Mouse (Mus musculus) midbrain, postnatal 0 days (tissue): ENCODE data around the gene Bcl7a. TPM values are rescaled to one million over a fixed set of nuclear protein-coding genes. Genes with fewer than 3 reads are reported as not detected.

ENCODE experiments used
- ATAC-seq: fragments of 200-750 bp; cut with Nextera tagmentation; 2 replicates; pipeline ENCODE4 v1.8.0; 2017; ENCODE audit warnings: moderate number of reproducible peaks, mild to moderate bottlenecking, moderate TSS enrichment, moderate library complexity; ENCODE audit not compliant: low FRiP score
- DNase-seq: peaks from one replicate; pipeline ENCODE4 v3.0.0-alpha.2; 2015; ENCODE audit warnings: low spot score
- H3K27ac ChIP-seq: fragments of 300-500 bp; sonication (generic); 2 replicates; pipeline ENCODE4 v1.5.1; 2014; ENCODE audit warnings: low read depth, mild to moderate bottlenecking, low read length, mixed read lengths
- H3K27me3 ChIP-seq: fragments of 300-500 bp; sonication (generic); 2 replicates; pipeline ENCODE4 v1.6.1; 2014; ENCODE audit warnings: low read length, control low read depth, mixed read lengths; ENCODE audit not compliant: insufficient read depth
- H3K36me3 ChIP-seq: fragments of 300-500 bp; sonication (generic); 2 replicates; pipeline ENCODE4 v1.6.1; 2014; ENCODE audit warnings: low read length, control low read depth, mixed read lengths; ENCODE audit not compliant: insufficient read depth
- H3K4me1 ChIP-seq: fragments of 300-500 bp; sonication (generic); 2 replicates; pipeline ENCODE4 v1.6.1; 2014; ENCODE audit warnings: mild to moderate bottlenecking, control low read depth, antibody characterized with exemption, low read length, mixed read lengths; ENCODE audit not compliant: insufficient read depth
- H3K4me2 ChIP-seq: fragments of 300-500 bp; sonication (generic); 2 replicates; pipeline ENCODE4 v1.6.1; 2014; ENCODE audit warnings: low read depth, mild to moderate bottlenecking, low read length, mixed read lengths; ENCODE audit not compliant: poor library complexity, severe bottlenecking
- H3K4me3 ChIP-seq: fragments of 300-500 bp; sonication (generic); 2 replicates; pipeline ENCODE4 v1.5.1; 2014; ENCODE audit warnings: low read depth, mild to moderate bottlenecking, low read length, moderate library complexity
- H3K9ac ChIP-seq: fragments of 300-500 bp; sonication (generic); replicated peaks from 2 replicates; pipeline ENCODE4 v1.6.1; 2014; ENCODE audit warnings: mild to moderate bottlenecking, low read length, moderate library complexity, mixed read lengths; ENCODE audit not compliant: poor library complexity, severe bottlenecking
- H3K9me3 ChIP-seq: fragments of 300-500 bp; sonication (generic); 2 replicates; pipeline ENCODE4 v1.6.1; 2016; ENCODE audit warnings: low read length, control low read depth
- CTCF ChIP-seq: IDR thresholded peaks from 2 replicates; pipeline ENCODE4 v1.5.1; 2016; ENCODE audit warnings: antibody characterized with exemption, mild to moderate bottlenecking
- WGBS: fragments of 180-500 bp; shearing (Covaris S2); extraction: QIAGEN DNeasy Blood & Tissue Kit; methylation state at CpG from one replicate; pipeline ENCODE4 v1.1.7; 2014; 5-methylcytosine and 5-hydroxymethylcytosine counted together
- polyA plus RNA-seq: library from polyadenylated mRNA; unstranded; fragments of >200 nt; fragmentation: Nextera tagmentation; extraction: Ambion mirVana; gene quantifications from 2 replicates; pipeline ENCODE4 v1.2.1, GENCODE M21; 2015
- total RNA-seq: library from RNA; depleted of rRNA; stranded (reverse); fragments of >200 nt; gene quantifications from 2 replicates; pipeline ENCODE4 v1.2.3, GENCODE M21; 2014

The Bcl7a gene
- total and polyA plus RNA-seq, 2 experiments from 2014 or later, result 21.6 to 40.7 TPM

GRCm38 (mm10) chr5:123368869-123369488 is 25.3 kb downstream of the Bcl7a start:
- ATAC-seq (no peak), DNase-seq (peak; percentile 77)
- H3K36me3 ChIP-seq, result peaks cover 30% of the 10 kb centered on the region
- no peak overlapping the region for H3K27ac ChIP-seq
- no peaks in the 10 kb centered on the region for H3K9me3 ChIP-seq
- TF ChIP-seq CTCF, result peak; percentile 96
- whole genome bisulfite sequencing, result 79% methylated on average over 13 of the region's 13 CpGs
- no peak overlapping the region for H3K9ac ChIP-seq
- H3K4me2 ChIP-seq, result no peak overlapping the region
- H3K4me3 ChIP-seq, result no peak overlapping the region
- no peaks in the 10 kb centered on the region for H3K27me3 ChIP-seq
- H3K4me1 ChIP-seq, result no peaks in the 10 kb centered on the region

- WGBS, result 89% methylated on average over 5 of the region's 5 CpGs
- H3K4me3 ChIP-seq, result no peak overlapping the region
- no peak overlapping the region for H3K9ac ChIP-seq
- DNase-seq, result no peak
- TF ChIP-seq CTCF, result no peak
- H3K4me2 ChIP-seq, result no peak overlapping the region
- H3K4me1 ChIP-seq, result no peaks in the 10 kb centered on the region
- H3K27ac ChIP-seq, result no peak overlapping the region
- no peaks in the 10 kb centered on the region for H3K27me3 ChIP-seq
- H3K9me3 ChIP-seq, result no peaks in the 10 kb centered on the region
- H3K36me3 ChIP-seq, result peaks cover 26% of the 10 kb centered on the region
- no peak for ATAC-seq
These were observed 26.4 kb downstream of the Bcl7a start for GRCm38 (mm10) chr5:123370049-123370448.

GRCm38 (mm10) chr5:123375262-123375661 is 31.6 kb downstream of the Bcl7a start:
- no peak for TF ChIP-seq CTCF
- ATAC-seq (no peak), DNase-seq (no peak)
- Histone ChIP-seq H3K36me3 (peaks cover 20% of the 10 kb centered on the region), H3K4me1 (no peaks in the 10 kb centered on the region), H3K27ac (no peak overlapping the region), H3K9me3 (no peaks in the 10 kb centered on the region), H3K27me3 (no peaks in the 10 kb centered on the region), H3K4me2 (no peak overlapping the region), H3K4me3 (no peak overlapping the region), H3K9ac (no peak overlapping the region)
- WGBS, result 94% methylated on average over 10 of the region's 10 CpGs

- no peak overlapping the region for H3K4me2 ChIP-seq
- no peak for TF ChIP-seq CTCF
- no peaks in the 10 kb centered on the region for H3K27me3 ChIP-seq
- no peak overlapping the region for H3K9ac ChIP-seq
- no peak overlapping the region for H3K27ac ChIP-seq
- no peak overlapping the region for H3K4me3 ChIP-seq
- WGBS, result 87% methylated on average over 6 of the region's 6 CpGs
- no peaks in the 10 kb centered on the region for H3K9me3 ChIP-seq
- peaks cover 19% of the 10 kb centered on the region for H3K36me3 ChIP-seq
- DNase-seq (no peak), ATAC-seq (no peak)
- no peaks in the 10 kb centered on the region for H3K4me1 ChIP-seq
These were observed 32.3 kb downstream of the Bcl7a start for GRCm38 (mm10) chr5:123375793-123376452.

- no peak for ATAC-seq
- Histone ChIP-seq H3K9me3 (no peaks in the 10 kb centered on the region), H3K36me3 (peaks cover 12% of the 10 kb centered on the region), H3K4me3 (no peak overlapping the region), H3K27ac (no peak overlapping the region; the same call in 1 of the 2 replicates), H3K9ac (no peak overlapping the region), H3K4me1 (no peaks in the 10 kb centered on the region), H3K4me2 (no peak overlapping the region), H3K27me3 (no peaks in the 10 kb centered on the region)
- TF ChIP-seq CTCF, result no peak
- 49% methylated on average over 10 of the region's 10 CpGs for WGBS
- DNase-seq, result peak; percentile 78
These were observed 32.9 kb downstream of the Bcl7a start for GRCm38 (mm10) chr5:123376569-123376968.
